Mouse (Mus musculus) thymus, adult 2 months (tissue): Measurements from ENCODE around the gene Cavin2.

Experiments used
- CTCF ChIP-seq: fragments of 200-500 bp; IDR thresholded peaks from 2 replicates; pipeline ENCODE4 v1.5.1; 2012; ENCODE audit warnings: mild to moderate bottlenecking, control low read depth, low read length, moderate library complexity, borderline replicate concordance; ENCODE audit not compliant: control insufficient read depth, poor library complexity, insufficient read depth; ENCODE audit errors: extremely low read depth
- POLR2A ChIP-seq: fragments of 200-500 bp; IDR thresholded peaks from 2 replicates; pipeline ENCODE4 v1.6.1; 2012; ENCODE audit warnings: mild to moderate bottlenecking, low read length, control low read depth, moderate library complexity; ENCODE audit not compliant: control insufficient read depth, poor library complexity, insufficient read depth; ENCODE audit errors: extremely low read depth

DNA sequence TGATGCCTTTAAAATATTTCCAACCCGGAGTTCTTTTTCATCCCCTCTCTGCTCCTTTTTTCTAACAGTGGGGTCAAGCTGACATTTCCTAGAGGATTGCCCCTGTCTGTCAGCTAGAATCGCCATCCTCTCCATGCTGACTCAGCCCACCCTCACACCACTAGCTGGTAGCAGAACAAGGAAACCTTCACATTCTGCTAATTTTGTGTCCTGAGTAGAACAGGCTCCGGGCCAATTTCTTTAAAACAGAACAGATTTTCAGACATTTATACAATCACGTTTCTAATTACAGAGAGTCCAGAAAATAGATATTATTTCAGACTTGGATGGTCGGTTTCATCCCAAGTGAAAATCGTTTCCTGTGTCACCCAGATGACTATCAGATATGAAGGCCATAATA is 34.6 kb downstream of the Cavin2 start:
- no peak for TF ChIP-seq POLR2A
- TF ChIP-seq CTCF, result no peak
